Mouse (Mus musculus) myocyte (in vitro differentiated cells): ENCODE results near the gene Parl. TPM values are rescaled to one million over a fixed set of nuclear protein-coding genes. Genes with fewer than 3 reads are reported as not detected.

Source experiments
- H3K27me3 ChIP-seq: one replicate; pipeline ENCODE4 v1.6.1; 2011; ENCODE audit not compliant: control insufficient read depth, insufficient read depth, insufficient read length
- H3K36me3 ChIP-seq: one replicate; pipeline ENCODE4 v1.6.1; 2011; ENCODE audit not compliant: control insufficient read depth, insufficient read depth
- H3K4me2 ChIP-seq: one replicate; pipeline ENCODE4 v1.6.1; 2011; ENCODE audit warnings: low read depth, control low read depth
- H3K4me3 ChIP-seq: one replicate; pipeline ENCODE4 v1.5.1; 2011; ENCODE audit warnings: mild to moderate bottlenecking, control low read depth, moderate library complexity
- H3K79me2 ChIP-seq: one replicate; pipeline ENCODE4 v1.6.1; 2011; ENCODE audit not compliant: control insufficient read depth, insufficient read depth
- H3ac ChIP-seq: one replicate; pipeline ENCODE4 v1.6.1; 2011; ENCODE audit not compliant: control insufficient read depth, insufficient read length
- CEBPB ChIP-seq: IDR thresholded peaks from 2 replicates; pipeline ENCODE4 v1.6.1; 2011; ENCODE audit warnings: mild to moderate bottlenecking, moderate library complexity; ENCODE audit not compliant: poor library complexity, insufficient read depth, severe bottlenecking
- E2F4 ChIP-seq: IDR thresholded peaks from one replicate; pipeline ENCODE4 v1.6.1; 2011; ENCODE audit warnings: mild to moderate bottlenecking, control low read depth, moderate library complexity; ENCODE audit not compliant: insufficient read depth
- MAX ChIP-seq: IDR thresholded peaks from one replicate; pipeline ENCODE4 v1.6.1; 2011; ENCODE audit warnings: low read depth, mild to moderate bottlenecking, control low read depth
- MYOD1 ChIP-seq, 3 experiments: IDR thresholded peaks; one replicate each; pipeline ENCODE4 v1.6.1; 2011; ENCODE audit warnings: control low read depth in 2 of 3, low read depth in 2 of 3, mild to moderate bottlenecking in 2 of 3, moderate library complexity in 1 of 3; ENCODE audit not compliant: insufficient read length in 2 of 3, control insufficient read depth in 1 of 3
- MYOG ChIP-seq, 3 experiments: IDR thresholded peaks; one replicate each; pipeline ENCODE4 v1.6.1; 2011; ENCODE audit warnings: control low read depth in 2 of 3, low read depth in 2 of 3, mild to moderate bottlenecking in 2 of 3; ENCODE audit not compliant: insufficient read length in 2 of 3, control insufficient read depth in 1 of 3, insufficient read depth in 1 of 3
- POLR2A ChIP-seq: IDR thresholded peaks from one replicate; pipeline ENCODE4 v1.6.1; 2011; ENCODE audit warnings: low read depth, mild to moderate bottlenecking, control low read depth, moderate library complexity; ENCODE audit not compliant: insufficient read length
- POLR2AphosphoS2 ChIP-seq: IDR thresholded peaks from one replicate; pipeline ENCODE4 v1.6.1; 2011; ENCODE audit warnings: low read depth, control low read depth; ENCODE audit not compliant: insufficient read length
- REST ChIP-seq: IDR thresholded peaks from one replicate; pipeline ENCODE4 v1.6.1; 2011; ENCODE audit warnings: mild to moderate bottlenecking, control low read depth, moderate library complexity; ENCODE audit not compliant: insufficient read depth, insufficient read length
- SRF ChIP-seq: IDR thresholded peaks from one replicate; pipeline ENCODE4 v1.6.1; 2011; ENCODE audit warnings: low read depth; ENCODE audit not compliant: control insufficient read depth, insufficient read length
- TCF12 ChIP-seq: IDR thresholded peaks from one replicate; pipeline ENCODE4 v1.6.1; 2011; ENCODE audit warnings: mild to moderate bottlenecking, control low read depth; ENCODE audit not compliant: poor library complexity, insufficient read depth, severe bottlenecking
- TCF3 ChIP-seq: IDR thresholded peaks from one replicate; pipeline ENCODE4 v1.6.1; 2011; ENCODE audit warnings: low read depth, control low read depth; ENCODE audit not compliant: insufficient read length
- USF1 ChIP-seq: IDR thresholded peaks from one replicate; pipeline ENCODE4 v1.6.1; 2011; ENCODE audit warnings: low read depth, mild to moderate bottlenecking, control low read depth, moderate library complexity
- polyA plus RNA-seq: library from polyadenylated mRNA; unstranded; fragments of >200 nt; fragmentation: generic; extraction: Trizol; gene quantifications from one replicate; pipeline ENCODE4 v1.2.1, GENCODE M21; 2012; ENCODE audit warnings: missing spikeins

Parl gene
- polyA plus RNA-seq = 151 TPM

- peak within 1 kb of the TSS; percentile 90 for H3K4me3 ChIP-seq
- TF ChIP-seq E2F4 (no peak), USF1 (peak; percentile 27), POLR2AphosphoS2 (peak; percentile 61), MAX (peak; percentile 61), SRF (no peak), TCF3 (no peak), MYOG (IDR thresholded peaks at IDR 0.05; ENCODE audit: control insufficient read depth in 1 of 3, insufficient read depth in 1 of 3, insufficient read length in 2 of 3, low read depth in 2 of 3) (no peak), REST (no peak), MYOD1 (IDR thresholded peaks at IDR 0.05; ENCODE audit: control insufficient read depth in 1 of 3, insufficient read length in 2 of 3, low read depth in 2 of 3) (no peak), POLR2A (peak; percentile 73), TCF12 (no peak), CEBPB (no peak)
These were observed at the start of gene Parl for GRCm38 (mm10) chr16:20301770-20302649. Parl (minus strand) TSS chr16:20302387.

GRCm38 (mm10) chr16:20345464-20345863 is 43.3 kb upstream of the Parl start:
- TF ChIP-seq MYOD1 (IDR thresholded peaks at IDR 0.05; ENCODE audit: control insufficient read depth in 1 of 3, insufficient read length in 2 of 3, low read depth in 2 of 3) (no peak), TCF3 (no peak), MYOG (IDR thresholded peaks at IDR 0.05; ENCODE audit: control insufficient read depth in 1 of 3, insufficient read depth in 1 of 3, insufficient read length in 2 of 3, low read depth in 2 of 3) (no peak), SRF (no peak), REST (no peak), POLR2AphosphoS2 (no peak), USF1 (no peak), TCF12 (no peak)
- Histone ChIP-seq H3ac (no peak overlapping the region), H3K36me3 (peaks cover 17% of the 10 kb centered on the region), H3K27me3 (no peaks in the 10 kb centered on the region), H3K4me3 (no peak overlapping the region), H3K79me2 (no peaks in the 10 kb centered on the region), H3K4me2 (no peak overlapping the region)

More at GRCm38 (mm10) chr16:20301770-20302649, at the start of gene Parl:
- Histone ChIP-seq H3ac (peak within 1 kb of the TSS; percentile 77), H3K36me3 (peaks cover 5% of the 10 kb centered on the region), H3K4me2 (peak within 1 kb of the TSS; percentile 96), H3K27me3 (no peaks in the 10 kb centered on the region), H3K79me2 (peaks cover 41% of the 10 kb centered on the region)

- Histone ChIP-seq H3K79me2 (no peaks in the 10 kb centered on the region), H3K4me2 (no peak overlapping the region), H3K36me3 (peaks cover 37% of the 10 kb centered on the region), H3K27me3 (no peaks in the 10 kb centered on the region), H3K4me3 (no peak overlapping the region), H3ac (no peak overlapping the region)
- no peak for TF ChIP-seq POLR2A
- TF ChIP-seq MYOG (IDR thresholded peaks at IDR 0.05; ENCODE audit: control insufficient read depth in 1 of 3, insufficient read depth in 1 of 3, insufficient read length in 2 of 3, low read depth in 2 of 3) = no peak
- TF ChIP-seq REST = no peak
- TF ChIP-seq TCF12 = no peak
- TF ChIP-seq TCF3 = no peak
- no peak for TF ChIP-seq CEBPB
- no peak for TF ChIP-seq E2F4
- TF ChIP-seq MAX = no peak
- TF ChIP-seq MYOD1 (IDR thresholded peaks at IDR 0.05; ENCODE audit: control insufficient read depth in 1 of 3, insufficient read length in 2 of 3, low read depth in 2 of 3) = no peak
- no peak for TF ChIP-seq USF1
- TF ChIP-seq POLR2AphosphoS2 = no peak
- no peak for TF ChIP-seq SRF
These were observed 36.4 kb upstream of the Parl start for GRCm38 (mm10) chr16:20338616-20339015.

- no peaks in the 10 kb centered on the region for H3K79me2 ChIP-seq
- H3K27me3 ChIP-seq = no peaks in the 10 kb centered on the region
- H3K4me3 ChIP-seq = no peak overlapping the region
- H3K36me3 ChIP-seq = peaks cover 30% of the 10 kb centered on the region
- no peak overlapping the region for H3ac ChIP-seq
- TF ChIP-seq MYOG (IDR thresholded peaks at IDR 0.05; ENCODE audit: control insufficient read depth in 1 of 3, insufficient read depth in 1 of 3, insufficient read length in 2 of 3, low read depth in 2 of 3) (peak in 1 of 3 experiments; percentile 79), POLR2AphosphoS2 (no peak), MYOD1 (IDR thresholded peaks at IDR 0.05; ENCODE audit: control insufficient read depth in 1 of 3, insufficient read length in 2 of 3, low read depth in 2 of 3) (peak in 2 of 3 experiments; percentile 36 to 74)
- no peak overlapping the region for H3K4me2 ChIP-seq
These were observed 32.7 kb upstream of the Parl start for GRCm38 (mm10) chr16:20334918-20335317.

- H3ac ChIP-seq = no peak overlapping the region
- peaks cover 6% of the 10 kb centered on the region for H3K36me3 ChIP-seq
- TF ChIP-seq REST (no peak), POLR2AphosphoS2 (no peak), SRF (no peak), CEBPB (no peak), MAX (no peak), USF1 (no peak), E2F4 (no peak), POLR2A (no peak), TCF12 (no peak), MYOG (IDR thresholded peaks at IDR 0.05; ENCODE audit: control insufficient read depth in 1 of 3, insufficient read depth in 1 of 3, insufficient read length in 2 of 3, low read depth in 2 of 3) (no peak), TCF3 (no peak), MYOD1 (IDR thresholded peaks at IDR 0.05; ENCODE audit: control insufficient read depth in 1 of 3, insufficient read length in 2 of 3, low read depth in 2 of 3) (no peak)
- H3K27me3 ChIP-seq = no peaks in the 10 kb centered on the region
- no peaks in the 10 kb centered on the region for H3K79me2 ChIP-seq
- H3K4me3 ChIP-seq = no peak overlapping the region
- H3K4me2 ChIP-seq = no peak overlapping the region
These were observed 26.1 kb upstream of the Parl start for GRCm38 (mm10) chr16:20328306-20328705.
